Mouse (Mus musculus) kidney, adult 2 months (tissue): ENCODE measurements around the gene Snx18.

Experiments
- CTCF ChIP-seq: fragments of 200-500 bp; conservative IDR thresholded peaks from 2 replicates; pipeline ENCODE4 v1.5.1; 2011; ENCODE audit warnings: low read depth, mild to moderate bottlenecking, control low read depth, low read length, moderate library complexity, mixed read lengths; ENCODE audit not compliant: insufficient read depth, insufficient read length
- POLR2A ChIP-seq: fragments of 200-500 bp; IDR thresholded peaks from one replicate; pipeline ENCODE4 v1.6.1; 2011; ENCODE audit warnings: low read depth, low read length, control low read depth

DNA sequence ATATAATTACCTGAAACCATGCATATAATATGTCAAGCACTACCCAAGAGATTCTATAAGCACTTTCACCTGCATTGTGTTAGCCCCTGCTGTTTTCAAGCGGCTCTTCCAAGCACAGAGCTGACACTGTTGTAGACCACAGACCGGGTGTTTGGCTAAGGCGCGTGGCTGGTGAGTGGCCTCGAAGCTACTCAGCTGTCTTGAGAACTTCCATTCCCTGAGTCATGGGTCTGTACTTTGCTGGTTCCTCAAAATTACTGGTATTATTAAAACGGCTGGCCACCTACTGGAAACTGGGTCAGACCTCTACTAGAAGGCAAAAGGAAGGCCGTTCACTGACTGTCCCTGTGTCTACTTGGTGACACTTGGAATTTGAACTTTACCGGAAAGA lies 4.5 kb upstream of the Snx18 start:
- TF ChIP-seq POLR2A: no peak
- no peak for TF ChIP-seq CTCF
